Mouse (Mus musculus) cerebellum, adult 11-12 months (tissue): ENCODE data around the gene Ina.
"Not testable (repeated sequence)": the region's sequence is repeated elsewhere in the genome, so short reads cannot be mapped to it uniquely, and the experiment has no call there.

ENCODE experiments used
- DNase-seq: peaks from one replicate; pipeline ENCODE4 v3.0.0; 2022

The Ina gene

GRCm38 (mm10) chr19:46984726-46985622, 29.5 kb upstream of the Ina start:
- no peak for DNase-seq

GRCm38 (mm10) chr19:46987646-46988045, 26.9 kb upstream of the Ina start:
- no peak for DNase-seq

GRCm38 (mm10) chr19:46988231-46989087, 26.0 kb upstream of the Ina start:
- no peak for DNase-seq

GRCm38 (mm10) chr19:46989479-46990152, 24.9 kb upstream of the Ina start:
- DNase-seq: no peak

- no peak for DNase-seq
Measured at GRCm38 (mm10) chr19:46990153-46990518, 24.4 kb upstream of the Ina start.

- DNase-seq: not testable (repeated sequence)
Measured at GRCm38 (mm10) chr19:46990625-46991024, 23.9 kb upstream of the Ina start.

- DNase-seq: peak; percentile 75
Measured at GRCm38 (mm10) chr19:46991145-46991544, 23.4 kb upstream of the Ina start.

GRCm38 (mm10) chr19:46992329-46992728, 22.2 kb upstream of the Ina start:
- DNase-seq: not testable (repeated sequence)

- DNase-seq: peak; percentile 52
Measured at GRCm38 (mm10) chr19:46996095-46996494, 18.4 kb upstream of the Ina start.

GRCm38 (mm10) chr19:46998168-46998870, 16.2 kb upstream of the Ina start:
- DNase-seq: no peak

- no peak for DNase-seq
Measured at GRCm38 (mm10) chr19:46998953-46999352, 15.5 kb upstream of the Ina start.

- no peak for DNase-seq
Measured at GRCm38 (mm10) chr19:46999753-47000152, 14.7 kb upstream of the Ina start.

GRCm38 (mm10) chr19:47000357-47000756, 14.1 kb upstream of the Ina start:
- DNase-seq: not testable (repeated sequence)

GRCm38 (mm10) chr19:47003742-47004511, 10.6 kb upstream of the Ina start:
- DNase-seq: no peak

GRCm38 (mm10) chr19:47005873-47006272, 8.6 kb upstream of the Ina start:
- no peak for DNase-seq

- DNase-seq: no peak
Measured at GRCm38 (mm10) chr19:47006321-47006720, 8.2 kb upstream of the Ina start.

GRCm38 (mm10) chr19:47009420-47009819, 5.1 kb upstream of the Ina start:
- no peak for DNase-seq

GRCm38 (mm10) chr19:47009943-47010342, 4.6 kb upstream of the Ina start:
- no peak for DNase-seq

- no peak for DNase-seq
Measured at GRCm38 (mm10) chr19:47012521-47013130, 1.9 kb upstream of the Ina start.

- DNase-seq: no peak
Measured at GRCm38 (mm10) chr19:47013340-47014158, 949 bp upstream of the Ina start.

- DNase-seq: no peak
Measured at GRCm38 (mm10) chr19:47014159-47014446, 395 bp upstream of the Ina start.
